Mouse (Mus musculus) embryo, embryonic 9.5 days (tissue): ENCODE results near the gene Ankrd12.

ENCODE experiments used
- DNase-seq: peaks from one replicate; pipeline ENCODE4 v3.0.0-alpha.2; 2017; ENCODE audit errors: extremely low spot score

Gene Ankrd12

GRCm38 (mm10) chr17:66076934-66077333, at the start of gene Ankrd12:
Gene Ankrd12 (minus strand): TSS chr17:66077089.
- peak; percentile 92 for DNase-seq

GRCm38 (mm10) chr17:66125211-66125610, 48.3 kb upstream of the Ankrd12 start:
- DNase-seq = no peak

GRCm38 (mm10) chr17:66123816-66124610, 47.1 kb upstream of the Ankrd12 start:
- peak; percentile 52 for DNase-seq

DNA sequence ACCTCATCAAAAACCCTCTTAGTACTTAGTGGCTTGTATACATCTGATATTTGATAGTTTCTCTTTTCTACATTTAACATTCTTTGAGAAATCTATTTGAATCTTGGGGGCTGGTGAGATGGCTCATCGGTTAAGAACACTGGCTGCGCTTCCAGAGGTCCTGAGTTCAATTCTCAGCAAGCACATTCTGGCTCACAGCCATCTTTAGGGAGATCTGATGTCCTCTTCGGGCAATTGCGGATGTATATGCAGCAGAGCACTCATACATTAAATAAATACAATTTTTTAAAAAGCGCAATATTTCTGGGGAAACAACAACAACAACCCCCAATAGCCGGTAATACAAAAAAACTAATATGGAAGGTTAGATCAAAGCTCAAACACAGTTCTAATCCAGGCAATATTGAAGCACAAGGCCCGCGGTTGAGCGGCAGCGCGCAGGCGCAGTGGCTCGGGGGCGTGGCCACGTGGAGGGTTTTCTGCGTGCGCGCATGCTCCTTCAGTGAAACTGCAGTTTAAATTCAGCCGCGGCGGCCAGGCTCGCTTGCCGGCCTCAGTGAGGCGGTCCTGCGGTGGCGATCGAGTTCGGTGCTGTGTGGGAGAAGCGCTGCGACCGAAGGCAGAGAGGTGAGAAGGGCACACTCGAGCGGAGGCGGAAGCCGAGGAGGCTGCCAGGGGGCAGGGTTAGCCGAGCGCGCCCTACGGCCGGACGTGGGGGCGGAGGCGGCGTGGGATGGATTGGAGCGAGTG, 46.4 kb upstream of the Ankrd12 start, which contains the start of gene Ddx11:
Gene Ddx11 (plus strand): TSS at position 455 of the 750 bp plus-strand sequence.
- peak; percentile 93 for DNase-seq

DNA sequence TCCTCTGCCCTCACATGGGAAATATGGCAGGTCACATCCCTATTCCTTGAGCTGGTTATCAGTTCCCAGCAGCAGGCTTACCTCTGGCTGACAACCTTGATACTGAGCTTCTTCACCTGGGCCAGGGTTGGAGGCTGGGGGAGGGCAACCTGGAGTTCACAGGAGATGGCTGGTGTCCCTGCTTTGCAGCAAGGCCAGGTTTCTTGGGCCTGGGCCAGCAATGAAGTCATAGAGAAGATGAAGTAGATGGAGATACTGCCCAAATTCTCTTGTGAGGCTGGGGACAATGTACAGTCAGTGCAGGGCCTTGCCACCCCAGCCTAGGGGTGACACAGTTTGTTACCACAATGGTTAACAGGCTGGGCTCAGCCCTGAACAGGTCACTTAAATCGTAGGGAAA, 43.8 kb upstream of the Ankrd12 start:
- DNase-seq = no peak

GRCm38 (mm10) chr17:66118991-66119390, 42.1 kb upstream of the Ankrd12 start:
- no peak for DNase-seq

GRCm38 (mm10) chr17:66112166-66112565, 35.3 kb upstream of the Ankrd12 start:
- no peak for DNase-seq

DNA sequence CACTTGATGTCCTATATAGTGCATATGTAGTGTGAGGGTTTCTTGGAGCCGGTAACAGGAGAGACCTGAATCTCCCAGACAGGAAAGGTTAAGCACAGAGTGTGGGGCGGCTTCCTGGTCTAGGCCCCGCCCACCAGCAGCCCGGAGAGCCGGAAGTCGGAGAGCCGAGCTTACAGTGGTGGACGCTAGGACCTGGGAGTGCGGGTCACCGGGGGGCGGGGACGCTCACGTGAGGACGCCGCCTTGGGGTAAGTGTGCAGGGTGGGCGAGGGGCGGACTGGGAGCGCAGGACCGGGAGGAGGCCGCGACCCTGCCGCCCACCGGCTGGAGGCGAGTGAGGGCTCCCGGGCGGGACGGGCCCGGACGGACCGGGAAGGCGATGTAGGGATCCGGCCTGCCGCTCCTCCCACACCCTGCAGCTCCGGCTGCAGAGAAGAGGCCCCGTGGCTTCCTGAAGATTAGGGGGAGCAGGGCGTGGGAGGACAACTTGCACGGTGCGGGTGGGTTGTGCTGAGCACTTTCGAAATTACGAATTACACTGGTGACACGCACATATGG, 34.6 kb upstream of the Ankrd12 start, which contains the start of gene Washc1:
Gene Washc1 (plus strand): TSS at position 144 of the 558 bp plus-strand sequence.
- DNase-seq = peak; percentile 92

GRCm38 (mm10) chr17:66110746-66111145, 33.9 kb upstream of the Ankrd12 start:
- no peak for DNase-seq

DNA sequence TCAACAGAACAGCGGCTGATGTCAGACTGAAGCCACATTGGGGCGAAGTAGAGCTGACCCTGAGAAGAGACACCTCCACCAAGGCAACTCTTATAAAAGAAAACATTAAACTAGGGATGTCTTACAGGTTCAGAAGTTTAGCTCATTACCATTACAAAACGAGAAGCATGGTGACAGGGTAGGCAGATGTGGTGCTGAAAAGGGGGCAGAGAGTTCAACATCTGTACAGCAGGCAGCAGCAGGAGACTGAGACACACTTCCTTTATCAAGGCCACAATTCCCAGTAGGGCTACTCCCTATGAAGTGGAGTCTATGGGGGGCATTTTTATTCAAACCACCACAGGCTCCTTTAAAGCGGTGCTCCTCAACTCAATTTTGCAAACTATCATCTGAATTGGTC, 31.3 kb upstream of the Ankrd12 start:
- no peak for DNase-seq

DNA sequence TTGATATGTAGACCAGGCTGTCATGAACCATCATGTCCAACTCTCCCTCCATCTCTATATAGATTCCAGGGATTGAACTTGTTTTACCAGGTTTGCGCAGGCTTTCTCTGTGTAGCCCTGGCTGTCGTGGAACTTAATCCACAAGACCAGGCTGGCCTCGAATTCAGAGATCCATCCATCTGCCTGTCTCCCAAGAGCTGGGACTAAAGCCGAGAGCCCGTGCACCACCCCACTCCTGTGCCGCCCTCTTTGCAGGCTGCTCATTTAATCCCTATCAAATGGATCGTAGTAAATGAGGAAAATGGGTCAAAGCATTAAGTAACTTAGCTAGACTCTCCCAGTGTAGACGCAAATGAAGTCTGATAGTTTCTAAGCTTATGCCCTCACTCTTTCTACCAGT, 30.6 kb upstream of the Ankrd12 start:
- no peak for DNase-seq

GRCm38 (mm10) chr17:66106601-66107267, 29.8 kb upstream of the Ankrd12 start:
- DNase-seq = peak; percentile 50

GRCm38 (mm10) chr17:66104076-66104475, 27.2 kb upstream of the Ankrd12 start:
- no peak for DNase-seq

DNA sequence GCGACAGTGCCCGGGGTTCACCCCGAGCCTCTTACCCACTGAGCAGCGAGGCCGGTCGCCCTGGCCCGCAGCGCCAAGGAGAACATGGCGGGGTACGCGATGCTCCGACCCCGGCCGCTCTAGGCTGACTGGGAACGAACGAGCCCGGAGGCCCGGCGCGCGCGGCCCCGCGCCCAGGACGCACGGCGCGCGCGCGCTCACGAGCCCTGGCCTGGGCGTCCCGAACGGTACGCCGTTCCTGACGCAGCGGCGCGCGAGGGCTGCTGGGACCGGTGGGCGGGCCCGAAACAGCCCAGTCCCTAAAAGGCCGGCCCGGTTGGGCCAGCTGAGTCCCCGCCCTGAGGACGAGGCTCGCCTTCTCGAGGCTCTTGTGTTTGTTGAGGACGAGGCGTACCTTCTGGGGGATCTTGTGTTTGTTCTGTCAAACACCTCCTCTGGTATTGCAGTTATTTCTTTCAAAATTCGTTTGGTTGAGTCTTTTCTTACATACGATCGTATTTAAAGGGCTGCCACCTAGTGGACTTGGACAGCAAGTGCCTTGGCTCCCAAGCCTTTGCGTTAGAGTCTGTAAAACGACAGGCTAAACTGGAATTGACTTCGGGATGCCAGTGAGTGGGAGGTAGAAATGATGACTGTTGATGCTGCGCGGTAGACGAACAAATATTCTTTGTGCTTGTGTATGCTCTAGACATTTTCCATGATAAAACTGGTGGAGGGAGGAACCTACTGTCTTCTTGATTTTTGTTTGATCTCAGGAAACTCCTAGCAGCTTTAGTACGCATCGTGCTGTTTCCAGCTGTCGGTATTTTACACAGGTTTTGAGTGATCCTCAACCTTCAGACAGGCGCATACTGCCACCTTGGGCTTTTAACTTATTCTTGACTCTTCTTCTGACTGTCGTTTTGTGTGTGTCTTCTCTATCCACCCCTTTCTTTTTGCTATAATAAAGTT, 24.8 kb upstream of the Ankrd12 start, which contains the start of gene Ndufv2:
Gene Ndufv2 (minus strand): TSS at position 180 of the 951 bp plus-strand sequence.
- DNase-seq = peak; percentile 96

GRCm38 (mm10) chr17:66100566-66101379, 23.9 kb upstream of the Ankrd12 start:
- no peak for DNase-seq

DNA sequence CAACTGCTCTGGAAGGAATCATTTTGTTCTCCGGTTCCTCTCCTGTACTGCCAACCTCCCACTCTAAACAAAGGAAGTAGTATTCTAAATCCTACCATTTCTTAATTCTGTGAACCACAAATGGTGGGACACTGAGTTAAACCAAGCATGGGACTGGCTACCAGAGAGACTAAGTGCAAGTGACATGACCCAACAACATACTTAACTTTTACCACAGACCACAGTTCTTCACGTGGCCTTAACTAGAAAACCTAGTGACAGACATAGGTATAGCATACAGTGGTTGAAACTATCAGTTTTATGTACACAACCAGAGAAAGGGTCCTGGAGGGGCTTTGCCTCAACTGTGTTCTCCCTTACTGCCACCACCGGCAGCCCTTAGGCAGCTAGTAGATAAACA, 15.8 kb upstream of the Ankrd12 start:
- DNase-seq = no peak

DNA sequence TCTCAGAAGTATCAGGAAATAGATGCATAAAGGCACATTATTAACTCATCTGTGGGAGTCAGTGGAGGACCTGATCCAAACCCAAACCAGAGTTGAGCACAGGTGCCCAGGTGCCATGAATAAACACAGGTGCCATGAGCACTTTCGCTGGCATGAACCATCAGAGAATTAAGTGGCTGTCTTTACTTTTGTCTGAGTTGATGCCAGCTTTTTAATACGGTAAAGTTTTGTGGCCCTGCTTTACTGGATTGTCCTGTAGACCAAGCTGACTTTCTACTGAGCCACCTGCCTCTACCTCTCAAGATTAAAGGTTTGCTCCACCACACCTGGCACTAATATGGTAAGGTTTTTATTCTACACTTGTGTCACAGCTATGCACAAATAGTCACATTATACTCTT, 15.2 kb upstream of the Ankrd12 start:
- no peak for DNase-seq

GRCm38 (mm10) chr17:66091392-66091791, 14.5 kb upstream of the Ankrd12 start:
- DNase-seq = no peak

DNA sequence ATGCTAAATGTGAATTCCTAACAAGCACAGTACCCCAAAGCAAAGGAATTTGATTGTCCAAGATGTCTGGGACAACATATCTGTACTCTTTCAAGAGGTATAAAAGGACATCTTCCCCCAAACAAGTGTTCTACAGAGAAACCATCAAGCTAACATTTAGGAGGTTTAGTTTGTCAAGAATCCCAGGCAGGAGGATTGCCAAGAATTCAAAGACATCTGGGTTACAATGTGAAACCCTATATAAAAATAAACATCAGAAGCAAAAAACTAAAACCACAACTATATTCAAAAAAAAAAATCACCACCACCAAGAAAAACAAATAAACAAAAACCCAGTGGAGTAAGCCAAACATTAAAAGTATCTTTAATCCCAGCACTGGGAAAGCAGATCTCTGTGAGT, 13.4 kb upstream of the Ankrd12 start:
- DNase-seq = no peak

DNA sequence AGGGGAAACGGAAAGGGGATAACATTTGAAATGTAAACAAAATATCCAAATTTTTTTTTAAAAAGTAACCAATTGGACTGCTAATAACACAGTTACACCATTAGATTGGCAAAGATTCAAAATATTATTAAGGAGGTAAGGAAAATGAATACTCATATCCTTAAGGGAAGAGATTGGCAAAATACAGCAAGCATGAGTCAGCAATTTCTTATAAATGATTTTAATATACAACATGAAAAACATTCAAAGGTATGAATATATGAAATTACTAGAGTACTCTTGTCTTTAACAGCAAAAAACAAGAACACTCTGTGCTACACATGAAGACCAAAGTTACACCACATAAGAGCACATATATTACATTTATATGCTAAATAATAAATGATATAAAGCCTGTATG, 8.1 kb upstream of the Ankrd12 start:
- DNase-seq = no peak
